Mouse (Mus musculus): ENCODE data around the gene Frmd4b. TPM values are rescaled to one million over a fixed set of nuclear protein-coding genes. Genes with fewer than 3 reads are reported as not detected.

The Frmd4b gene
- total and polyA plus RNA-seq, 3 experiments: 0.13 to 0.70 (median 0.13) TPM

DNA sequence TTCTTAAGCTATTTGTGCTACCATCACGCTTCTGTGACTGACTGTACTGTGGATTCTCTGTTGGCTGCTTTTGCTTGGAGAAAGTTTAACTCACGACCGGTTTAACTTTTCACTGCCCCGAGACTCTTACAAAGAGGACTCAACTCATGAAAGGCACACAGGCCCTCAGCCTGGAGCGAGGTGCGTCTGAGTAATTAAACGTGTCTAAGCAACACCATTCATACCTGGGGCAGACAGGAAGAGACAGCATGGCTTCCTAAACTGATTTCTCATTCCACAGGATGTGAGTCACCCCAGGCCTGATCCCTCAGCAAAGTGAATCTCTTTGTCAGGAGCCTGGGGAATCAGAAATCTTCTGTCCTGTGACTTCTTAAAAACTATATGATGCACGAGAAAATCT, 106.6 kb downstream of the Frmd4b start:
- TF ChIP-seq MEF2A (IDR thresholded peaks at IDR 0.05; ENCODE audit: borderline replicate concordance, low read depth, low read length) (no peak), MAX (IDR thresholded peaks at IDR 0.05; ENCODE audit: low read length) (no peak), ETS1 (conservative IDR thresholded peaks at IDR 0.05; ENCODE audit: low read depth, low read length) (no peak), PAX5 (IDR thresholded peaks at IDR 0.05; ENCODE audit: low read length) (no peak)
- Histone ChIP-seq H3K9me3 (replicated peaks; ENCODE audit: low read length) (no peaks in the 10 kb centered on the region), H3K4me1 (ENCODE audit: control insufficient read depth in 1 of 2, insufficient read depth in 2 of 2) (peaks cover 17 to 48% of the 10 kb centered on the region in 2 experiments), H3K27me3 (replicated peaks) (no peaks in the 10 kb centered on the region), H3K79me2 (replicated peaks; ENCODE audit: control insufficient read depth, extremely low read depth, insufficient read depth, poor library complexity, severe bottlenecking) (no peaks in the 10 kb centered on the region), H3K36me3 (replicated peaks in 1 of 2; ENCODE audit: control insufficient read depth in 1 of 2, insufficient read depth in 1 of 2, low read length in 1 of 2) (no peaks in the 10 kb centered on the region), H3K4me2 (ENCODE audit: insufficient read depth, low read depth, poor library complexity, severe bottlenecking) (no peak overlapping the region), H3K27ac (ENCODE audit: insufficient read depth, low read depth) (no peak overlapping the region), H3K4me3 (replicated peaks in 1 of 3; ENCODE audit: low read depth in 2 of 3, low read length in 2 of 3, poor library complexity in 1 of 3) (no peak overlapping the region), H3K9ac (ENCODE audit: insufficient read depth, low read depth) (no peak overlapping the region)
- dilution Hi-C loops (cut with MboI; ENCODE audit: extremely low pct_ligation_motif_present, extremely low pct_unique_long_range_greater_than_20kb, low sequenced_read_pairs) (no loop called here), in situ Hi-C loops (cut with MboI; ENCODE audit: low pct_ligation_motif_present, low pct_unique_long_range_greater_than_20kb, low sequenced_read_pairs) (no loop called here)
- no peak for DNase-seq (ENCODE audit: extremely low read depth)

DNA sequence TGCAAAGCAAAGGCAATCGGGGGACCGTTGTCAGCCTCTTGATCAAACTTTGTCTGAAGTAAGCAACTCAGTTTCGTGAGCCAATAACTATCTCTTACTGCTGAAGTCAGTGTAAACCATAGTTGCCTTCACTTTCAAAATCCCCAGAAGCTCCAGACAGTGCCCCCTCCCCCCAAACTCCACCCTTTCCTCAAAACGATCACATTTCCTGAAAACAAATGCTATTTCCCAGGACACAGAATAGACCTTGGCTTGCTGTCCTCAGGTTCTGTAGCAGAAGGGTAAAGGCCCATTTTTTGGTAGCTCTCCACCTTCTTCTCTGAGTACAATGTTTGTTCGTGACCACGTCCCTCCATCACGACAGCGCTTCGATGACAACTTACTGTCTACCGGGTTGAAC, 107.9 kb downstream of the Frmd4b start:
- no peak overlapping the region for H3K4me2 ChIP-seq (ENCODE audit: insufficient read depth, low read depth, poor library complexity, severe bottlenecking)
- in situ Hi-C loops (cut with MboI; ENCODE audit: low pct_ligation_motif_present, low pct_unique_long_range_greater_than_20kb, low sequenced_read_pairs) (loop anchor here (10.0 kb wide), 1 partner anchor 85 kb away; no protein-coding TSS in a partner anchor), dilution Hi-C loops (cut with MboI; ENCODE audit: extremely low pct_ligation_motif_present, extremely low pct_unique_long_range_greater_than_20kb, low sequenced_read_pairs) (no loop called here)
- no peaks in the 10 kb centered on the region for H3K27me3 ChIP-seq (replicated peaks)
- no peak for DNase-seq (ENCODE audit: extremely low read depth)
- H3K79me2 ChIP-seq (replicated peaks; ENCODE audit: control insufficient read depth, extremely low read depth, insufficient read depth, poor library complexity, severe bottlenecking): no peaks in the 10 kb centered on the region
- no peak overlapping the region for H3K27ac ChIP-seq (ENCODE audit: insufficient read depth, low read depth)
- no peak overlapping the region for H3K4me3 ChIP-seq (replicated peaks in 1 of 3; ENCODE audit: low read depth in 2 of 3, low read length in 2 of 3, poor library complexity in 1 of 3)
- no peak overlapping the region for H3K9ac ChIP-seq (ENCODE audit: insufficient read depth, low read depth)
- no peaks in the 10 kb centered on the region for H3K9me3 ChIP-seq (replicated peaks; ENCODE audit: low read length)
- no peaks in the 10 kb centered on the region for H3K36me3 ChIP-seq (replicated peaks in 1 of 2; ENCODE audit: control insufficient read depth in 1 of 2, insufficient read depth in 1 of 2, low read length in 1 of 2)
- no peak for TF ChIP-seq BHLHE40 (IDR thresholded peaks at IDR 0.05; ENCODE audit: low read depth, low read length)
- no peak for TF ChIP-seq HCFC1 (IDR thresholded peaks at IDR 0.05; ENCODE audit: low read depth, low read length)
- no peak for TF ChIP-seq NRF1 (IDR thresholded peaks at IDR 0.05; ENCODE audit: low read depth, low read length)
- no peak for TF ChIP-seq ZKSCAN1 (IDR thresholded peaks at IDR 0.05; ENCODE audit: borderline replicate concordance, low read depth, low read length)
- no peak for TF ChIP-seq TCF12 (IDR thresholded peaks at IDR 0.05; ENCODE audit: low read depth, low read length)
- TF ChIP-seq JUN (IDR thresholded peaks at IDR 0.05; ENCODE audit: insufficient read depth, low read depth, low read length): no peak
- TF ChIP-seq USF1 (IDR thresholded peaks at IDR 0.05; ENCODE audit: low read depth, low read length): no peak
- no peak for TF ChIP-seq IRF4 (IDR thresholded peaks at IDR 0.05; ENCODE audit: low read depth, low read length)
- no peak for TF ChIP-seq KAT2A (IDR thresholded peaks at IDR 0.05; ENCODE audit: insufficient replicate concordance, low read length)
- TF ChIP-seq UBTF (IDR thresholded peaks at IDR 0.05; ENCODE audit: low read depth, low read length): no peak
- no peak for TF ChIP-seq MYC (IDR thresholded peaks at IDR 0.05; ENCODE audit: low read depth, low read length)
- TF ChIP-seq MAFK (IDR thresholded peaks at IDR 0.05; ENCODE audit: insufficient replicate concordance, low read length): no peak
- no peak for TF ChIP-seq USF2 (conservative IDR thresholded peaks at IDR 0.05; ENCODE audit: low read depth, low read length)
- no peak for TF ChIP-seq MAX (IDR thresholded peaks at IDR 0.05; ENCODE audit: low read length)
- no peak for TF ChIP-seq POLR2A (IDR thresholded peaks at IDR 0.05; ENCODE audit: low read depth, low read length)
- TF ChIP-seq MEF2A (IDR thresholded peaks at IDR 0.05; ENCODE audit: borderline replicate concordance, low read depth, low read length): no peak
- no peak for TF ChIP-seq SMC3 (IDR thresholded peaks at IDR 0.05; ENCODE audit: low read depth, low read length)
- TF ChIP-seq CTCF (conservative IDR thresholded peaks at IDR 0.05 in 1 of 2, IDR thresholded peaks at IDR 0.05 in 1 of 2; ENCODE audit: low read depth in 2 of 2, low read length in 2 of 2): no peak
- peaks cover 15 to 58% of the 10 kb centered on the region in 2 experiments for H3K4me1 ChIP-seq (ENCODE audit: control insufficient read depth in 1 of 2, insufficient read depth in 2 of 2)

Measured in CH12.LX (cell line).